8 mouse cellular contexts compared by ENCODE assay signal in the genomic region with DNA sequence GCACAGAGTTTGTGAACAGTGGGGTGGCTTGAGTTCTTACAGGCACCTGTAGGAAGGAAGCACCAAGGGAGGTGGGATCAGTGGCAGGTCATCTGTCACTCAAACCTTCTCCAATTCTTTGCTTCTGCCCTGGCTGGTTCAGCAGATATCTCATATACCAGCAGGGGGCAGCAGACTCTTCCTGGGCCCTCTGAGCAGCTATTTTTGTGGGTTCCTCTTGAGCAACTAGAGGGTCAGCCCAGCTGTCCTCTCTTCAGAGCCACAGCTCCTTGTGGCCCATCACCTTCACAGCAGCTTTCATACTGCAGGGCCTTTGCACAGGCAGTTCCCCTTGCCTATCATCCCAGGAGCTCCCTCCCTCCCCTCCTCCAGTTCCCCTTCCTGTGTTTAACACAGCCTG. TPM values are rescaled to one million over a fixed set of nuclear protein-coding genes. Genes with fewer than 3 reads are reported as not detected.
DNase-seq lines count a peak whose midpoint lies in the region; ATAC-seq and TF ChIP-seq lines count a peak whose summit lies in the region.
"Had no signal": no experiment of that assay in that cellular context is flagged by ENCODE, and none has a peak within 500 bp of the region (broad histone marks: within the 10 kb centered on the region; RNA-seq: fewer than 3 reads in every experiment).

No protein-coding gene starts in this region.

- H3K4me3 ChIP-seq in bone marrow, adult 2 months (replicated peaks; ENCODE audit: control insufficient read depth, low read depth, low read length): no peak overlapping the region
- H3K4me3 ChIP-seq in forebrain, postnatal 0 days (ENCODE audit: low read depth, low read length): no peak overlapping the region

- DNase-seq in 3T3-L1 (ENCODE audit: low read depth, low spot score) (peak; percentile 76), 416B (ENCODE audit: low read depth) (peak; percentile 76)
- DNase-seq in forebrain, postnatal 0 days: peak; percentile 59
- DNase-seq in kidney, postnatal 14 days: peak; percentile 79
- peak; percentile 83 for DNase-seq in lung, postnatal 10 days
- peak; percentile 57 for DNase-seq in right cerebral cortex, postnatal 4 days

- peaks cover 1% of the 10 kb centered on the region; the same call in 1 of the 2 replicates for H3K4me1 ChIP-seq in bone marrow, adult 2 months (ENCODE audit: control insufficient read depth, insufficient read depth, low read length)
- H3K4me1 ChIP-seq in forebrain, postnatal 0 days (ENCODE audit: insufficient read depth): no peaks in the 10 kb centered on the region

- no peak for TF ChIP-seq POLR2A in bone marrow, adult 2 months (IDR thresholded peaks at IDR 0.05; ENCODE audit: borderline replicate concordance, control insufficient read depth, low read depth, low read length)

- H3K9ac ChIP-seq in forebrain, postnatal 0 days: no peak overlapping the region

- peaks cover 40% of the 10 kb centered on the region for H3K36me3 ChIP-seq in forebrain, postnatal 0 days (ENCODE audit: insufficient read depth)

- no peaks in the 10 kb centered on the region for H3K27me3 ChIP-seq in forebrain, postnatal 0 days (ENCODE audit: insufficient read depth, low read length)

- TF ChIP-seq CTCF in bone marrow, adult 2 months (IDR thresholded peaks at IDR 0.05; ENCODE audit: control insufficient read depth, insufficient read depth, low read length): peak; percentile 69
- TF ChIP-seq CTCF in forebrain, postnatal 0 days (IDR thresholded peaks at IDR 0.05; ENCODE audit: low read depth): peak; percentile 81

- H3K4me2 ChIP-seq in forebrain, postnatal 0 days (ENCODE audit: low read depth): no peak overlapping the region

- ATAC-seq in forebrain, postnatal 0 days: no peak; the same call in 1 of the 2 replicates

- H3K9me3 ChIP-seq in forebrain, postnatal 0 days (ENCODE audit: low read length): no peaks in the 10 kb centered on the region

- H3K27ac ChIP-seq in bone marrow, adult 2 months (ENCODE audit: control insufficient read depth, insufficient read depth, low read depth, low read length, poor library complexity): no peak overlapping the region; the same call in 1 of the 2 replicates
- H3K27ac ChIP-seq in forebrain, postnatal 0 days (ENCODE audit: low read depth, low read length): no peak overlapping the region

RNA-seq across cellular contexts. Expression of a gene that starts 21.2 kb away (rescaled TPM):
- not detected in 2 replicates for polyA plus RNA-seq in bone marrow, adult 2 months (2011; ENCODE audit: insufficient read depth, insufficient read length, low replicate concordance, missing spikeins)
- total RNA-seq in forebrain, postnatal 0 days (2014; rRNA removed): 0.10 and 0.15 TPM in 2 replicates
- polyA plus RNA-seq in forebrain, postnatal 0 days (2015; fragmentation: Nextera tagmentation; extraction: Ambion mirVana): 0.09 TPM in 1 of 2 replicates, not detected in the other
- polyA plus RNA-seq: heart, embryonic 14.5 days had no signal

RNA-seq across cellular contexts. Expression of a gene that starts 27.6 kb away (rescaled TPM):
- polyA plus RNA-seq in bone marrow, adult 2 months (2011; ENCODE audit: insufficient read depth, insufficient read length, low replicate concordance, missing spikeins): not detected in 2 replicates
- not detected in 2 replicates for total RNA-seq in forebrain, postnatal 0 days (2014; rRNA removed)
- not detected in 2 replicates for polyA plus RNA-seq in forebrain, postnatal 0 days (2015; fragmentation: Nextera tagmentation; extraction: Ambion mirVana)
- polyA plus RNA-seq: heart, embryonic 14.5 days had no signal

RNA-seq across cellular contexts. Expression of a gene that starts 29.7 kb away (rescaled TPM):
- 5.4 and 25.2 TPM in 2 replicates for polyA plus RNA-seq in bone marrow, adult 2 months (2011; ENCODE audit: insufficient read depth, insufficient read length, low replicate concordance, missing spikeins)
- 35.2 and 49.1 TPM in 2 replicates for total RNA-seq in forebrain, postnatal 0 days (2014; rRNA removed)
- polyA plus RNA-seq in forebrain, postnatal 0 days (2015; fragmentation: Nextera tagmentation; extraction: Ambion mirVana): 21.4 and 23.3 TPM in 2 replicates

RNA-seq across cellular contexts. Expression of a gene that starts 29.7 kb away (rescaled TPM):
- 6.1 and 13.6 TPM in 2 replicates for polyA plus RNA-seq in bone marrow, adult 2 months (2011; ENCODE audit: insufficient read depth, insufficient read length, low replicate concordance, missing spikeins)
- total RNA-seq in forebrain, postnatal 0 days (2014; rRNA removed): 11.5 and 11.9 TPM in 2 replicates
- 7.4 and 11.5 TPM in 2 replicates for polyA plus RNA-seq in forebrain, postnatal 0 days (2015; fragmentation: Nextera tagmentation; extraction: Ambion mirVana)

RNA-seq across cellular contexts. Expression of a gene that starts 45.6 kb away (rescaled TPM):
- not detected in 2 replicates for polyA plus RNA-seq in bone marrow, adult 2 months (2011; ENCODE audit: insufficient read depth, insufficient read length, low replicate concordance, missing spikeins)
- total RNA-seq in forebrain, postnatal 0 days (2014; rRNA removed): not detected in 2 replicates
- not detected in 2 replicates for polyA plus RNA-seq in forebrain, postnatal 0 days (2015; fragmentation: Nextera tagmentation; extraction: Ambion mirVana)
- polyA plus RNA-seq: heart, embryonic 14.5 days had no signal
